Mouse (Mus musculus): ENCODE results near the gene Ppp1r15b. TPM values are rescaled to one million over a fixed set of nuclear protein-coding genes. Genes with fewer than 3 reads are reported as not detected.

Gene Ppp1r15b
- polyA plus RNA-seq, 1 experiment, result 2.5 TPM

GRCm38 (mm10) chr1:133178732-133179440 is 47.9 kb downstream of the Ppp1r15b start:
- no peak for TF ChIP-seq GATA1 (IDR thresholded peaks at IDR 0.05; ENCODE audit: low read length)
- TF ChIP-seq TAL1 (IDR thresholded peaks at IDR 0.05; ENCODE audit: low read length), result no peak
- Histone ChIP-seq H3K4me1 (ENCODE audit: control insufficient read depth) (peaks cover 8% of the 10 kb centered on the region), H3K4me3 (replicated peaks) (no peak overlapping the region), H3K36me3 (ENCODE audit: control insufficient read depth) (no peaks in the 10 kb centered on the region), H3K27me3 (ENCODE audit: control insufficient read depth) (peaks cover 45% of the 10 kb centered on the region), H3K9me3 (ENCODE audit: control insufficient read depth, low read length) (no peaks in the 10 kb centered on the region; the same call in 1 of the 2 replicates)

DNA sequence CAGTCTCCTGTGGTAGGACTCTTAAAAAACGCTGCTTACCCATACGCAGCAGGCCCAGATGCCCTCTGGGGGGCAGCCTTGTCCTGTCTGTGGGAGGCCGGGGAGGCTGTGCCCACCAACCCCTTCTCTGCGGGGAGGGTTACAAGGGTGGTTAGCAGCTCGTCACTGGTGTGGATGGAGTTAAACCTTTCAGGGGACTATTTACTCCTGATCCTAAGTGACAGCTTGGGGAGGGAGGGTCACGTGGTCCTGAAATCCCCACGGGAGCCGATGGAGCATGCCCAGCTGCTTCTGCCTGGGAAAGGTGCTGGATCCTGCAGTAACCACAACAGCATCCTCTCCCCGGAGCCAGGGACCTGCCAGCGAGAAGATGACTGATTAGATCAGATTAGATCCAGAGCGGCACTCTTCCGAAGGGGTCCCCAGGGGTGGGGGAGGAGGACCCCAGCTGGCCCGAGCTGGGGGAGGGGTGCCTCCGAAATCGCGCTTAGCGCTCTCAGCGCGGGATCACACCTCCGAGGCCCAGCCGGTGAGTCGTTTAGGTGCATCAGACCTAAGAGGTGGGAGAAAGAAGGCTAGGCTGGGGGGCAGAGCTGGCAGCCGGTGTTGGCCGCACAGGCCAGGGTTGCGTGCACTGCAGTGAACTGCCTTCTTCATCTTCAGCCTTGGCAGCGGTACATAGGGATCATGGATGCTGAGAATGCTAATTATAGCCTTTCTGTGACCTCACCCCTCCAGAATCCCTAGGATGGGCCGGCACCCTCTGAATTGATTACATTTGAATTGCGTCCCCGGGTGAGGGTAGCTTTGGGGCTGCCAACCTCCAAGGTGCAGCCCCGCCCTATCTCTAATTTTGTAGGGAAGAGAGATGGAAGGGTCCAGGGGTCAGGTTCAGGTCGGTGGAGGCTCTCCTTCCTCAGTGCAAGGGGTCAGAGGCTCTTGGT is 50.4 kb downstream of the Ppp1r15b start:
- no peak overlapping the region for H3K4me3 ChIP-seq (replicated peaks)
- H3K36me3 ChIP-seq (ENCODE audit: control insufficient read depth), result no peaks in the 10 kb centered on the region
- no peaks in the 10 kb centered on the region; the same call in 1 of the 2 replicates for H3K9me3 ChIP-seq (ENCODE audit: control insufficient read depth, low read length)
- H3K27me3 ChIP-seq (ENCODE audit: control insufficient read depth), result peaks cover 45% of the 10 kb centered on the region
- H3K4me1 ChIP-seq (ENCODE audit: control insufficient read depth), result peaks cover 8% of the 10 kb centered on the region
- TF ChIP-seq TAL1 (IDR thresholded peaks at IDR 0.05; ENCODE audit: low read length), result no peak

GRCm38 (mm10) chr1:133182016-133182705 is 51.2 kb downstream of the Ppp1r15b start:
- Histone ChIP-seq H3K9me3 (ENCODE audit: control insufficient read depth, low read length) (no peaks in the 10 kb centered on the region; the same call in 1 of the 2 replicates), H3K36me3 (ENCODE audit: control insufficient read depth) (no peaks in the 10 kb centered on the region), H3K4me1 (ENCODE audit: control insufficient read depth) (peaks cover 8% of the 10 kb centered on the region), H3K27me3 (ENCODE audit: control insufficient read depth) (peaks cover 45% of the 10 kb centered on the region), H3K4me3 (replicated peaks) (no peak overlapping the region)
- TF ChIP-seq TAL1 (IDR thresholded peaks at IDR 0.05; ENCODE audit: low read length) (no peak), GATA1 (IDR thresholded peaks at IDR 0.05; ENCODE audit: low read length) (no peak)

GRCm38 (mm10) chr1:133182706-133183095 is 51.8 kb downstream of the Ppp1r15b start:
- H3K27me3 ChIP-seq (ENCODE audit: control insufficient read depth), result peaks cover 44% of the 10 kb centered on the region

DNA sequence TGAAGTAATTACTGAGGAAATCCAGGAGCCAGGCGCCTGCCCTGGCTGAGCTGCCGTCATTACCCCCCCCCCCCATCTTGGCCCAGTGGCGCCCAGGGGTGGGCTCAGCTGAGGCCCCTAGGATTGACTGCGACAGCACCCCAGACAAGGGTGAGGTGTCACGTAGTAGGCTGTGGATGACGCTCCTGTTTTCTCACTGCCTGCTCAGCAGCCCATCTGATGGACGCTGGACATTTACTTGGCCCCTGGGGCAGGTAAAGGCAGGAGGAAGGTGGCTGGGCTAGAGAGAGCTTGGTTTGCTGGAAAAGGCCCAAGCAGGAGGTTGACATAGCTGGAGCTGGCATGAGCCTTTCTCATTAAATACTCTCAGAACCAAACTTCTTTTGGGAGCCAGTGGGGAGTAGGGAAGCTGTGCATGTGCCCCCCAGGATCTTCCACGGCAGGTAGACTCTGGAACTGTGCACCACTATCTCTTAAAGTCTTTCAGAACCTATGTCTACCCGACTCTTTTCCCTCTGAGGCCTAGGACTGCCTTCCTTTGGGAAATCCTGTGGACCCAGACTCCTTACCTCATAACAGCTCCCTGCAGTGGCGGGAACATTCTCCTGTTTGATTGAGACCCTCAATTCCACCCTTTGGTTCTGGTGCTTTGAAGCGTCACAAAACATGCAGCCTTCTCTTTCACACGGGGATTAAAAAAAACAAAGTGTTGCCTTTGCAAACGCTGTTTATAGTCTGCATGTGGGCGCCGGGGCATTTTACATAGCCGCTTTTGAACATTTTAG is 52.4 kb downstream of the Ppp1r15b start:
- Histone ChIP-seq H3K27me3 (ENCODE audit: control insufficient read depth) (peaks cover 43% of the 10 kb centered on the region), H3K4me1 (ENCODE audit: control insufficient read depth) (no peaks in the 10 kb centered on the region), H3K9me3 (ENCODE audit: control insufficient read depth, low read length) (no peaks in the 10 kb centered on the region; the same call in 1 of the 2 replicates), H3K4me3 (replicated peaks) (no peak overlapping the region), H3K36me3 (ENCODE audit: control insufficient read depth) (no peaks in the 10 kb centered on the region)
- TF ChIP-seq TAL1 (IDR thresholded peaks at IDR 0.05; ENCODE audit: low read length) (no peak), GATA1 (IDR thresholded peaks at IDR 0.05; ENCODE audit: low read length) (no peak)

More at GRCm38 (mm10) chr1:133182706-133183095, 51.8 kb downstream of the Ppp1r15b start:
- Histone ChIP-seq H3K4me3 (replicated peaks) (no peak overlapping the region), H3K4me1 (ENCODE audit: control insufficient read depth) (peaks cover 4% of the 10 kb centered on the region), H3K36me3 (ENCODE audit: control insufficient read depth) (no peaks in the 10 kb centered on the region), H3K9me3 (ENCODE audit: control insufficient read depth, low read length) (no peaks in the 10 kb centered on the region; the same call in 1 of the 2 replicates)
- TF ChIP-seq GATA1 (IDR thresholded peaks at IDR 0.05; ENCODE audit: low read length), result no peak
- TF ChIP-seq TAL1 (IDR thresholded peaks at IDR 0.05; ENCODE audit: low read length), result no peak

GRCm38 (mm10) chr1:133187948-133188680 is 57.2 kb downstream of the Ppp1r15b start:
- Histone ChIP-seq H3K27me3 (ENCODE audit: control insufficient read depth) (peaks cover 7% of the 10 kb centered on the region), H3K9me3 (ENCODE audit: control insufficient read depth, low read length) (peaks cover 3% of the 10 kb centered on the region), H3K4me3 (replicated peaks) (no peak overlapping the region), H3K36me3 (ENCODE audit: control insufficient read depth) (no peaks in the 10 kb centered on the region), H3K4me1 (ENCODE audit: control insufficient read depth) (no peaks in the 10 kb centered on the region; the same call in 1 of the 2 replicates)
- TF ChIP-seq GATA1 (IDR thresholded peaks at IDR 0.05; ENCODE audit: low read length), result no peak
- TF ChIP-seq TAL1 (IDR thresholded peaks at IDR 0.05; ENCODE audit: low read length), result no peak

GRCm38 (mm10) chr1:133188719-133189118 is 57.8 kb downstream of the Ppp1r15b start:
- TF ChIP-seq TAL1 (IDR thresholded peaks at IDR 0.05; ENCODE audit: low read length) (no peak), GATA1 (IDR thresholded peaks at IDR 0.05; ENCODE audit: low read length) (no peak)
- no peak overlapping the region for H3K4me3 ChIP-seq (replicated peaks)
- peaks cover under 1% of the 10 kb centered on the region for H3K27me3 ChIP-seq (ENCODE audit: control insufficient read depth)
- H3K9me3 ChIP-seq (ENCODE audit: control insufficient read depth, low read length), result peaks cover 3% of the 10 kb centered on the region
- H3K36me3 ChIP-seq (ENCODE audit: control insufficient read depth), result no peaks in the 10 kb centered on the region
- H3K4me1 ChIP-seq (ENCODE audit: control insufficient read depth), result no peaks in the 10 kb centered on the region; the same call in 1 of the 2 replicates

Other genes with a start within 250 kb of the Ppp1r15b start
- gene Mdm4, start 100.6 kb upstream of the Ppp1r15b start, polyA plus RNA-seq (2012), result 0.74 and 1.1 TPM in 2 replicates
- 0.01 and 0.03 TPM in 2 replicates for gene Pik3c2b, start 85.5 kb upstream of the Ppp1r15b start, polyA plus RNA-seq (2012)
- 0.01 and 0.04 TPM in 2 replicates for gene Plekha6, start 33.1 kb downstream of the Ppp1r15b start, polyA plus RNA-seq (2012)
- not detected in 2 replicates for gene Golt1a, start 178.7 kb downstream of the Ppp1r15b start, polyA plus RNA-seq (2012)
- gene Kiss1, start 190.7 kb downstream of the Ppp1r15b start, polyA plus RNA-seq (2012), result not detected in 2 replicates
- gene Ren1, start 219.4 kb downstream of the Ppp1r15b start, polyA plus RNA-seq (2012), result not detected in 2 replicates
- 0.05 TPM in 1 of 2 replicates, not detected in the other for gene Etnk2, start 232.4 kb downstream of the Ppp1r15b start, polyA plus RNA-seq (2012)